Comparison of ENCODE assay signal across 18 mouse cellular contexts in the genomic region with DNA sequence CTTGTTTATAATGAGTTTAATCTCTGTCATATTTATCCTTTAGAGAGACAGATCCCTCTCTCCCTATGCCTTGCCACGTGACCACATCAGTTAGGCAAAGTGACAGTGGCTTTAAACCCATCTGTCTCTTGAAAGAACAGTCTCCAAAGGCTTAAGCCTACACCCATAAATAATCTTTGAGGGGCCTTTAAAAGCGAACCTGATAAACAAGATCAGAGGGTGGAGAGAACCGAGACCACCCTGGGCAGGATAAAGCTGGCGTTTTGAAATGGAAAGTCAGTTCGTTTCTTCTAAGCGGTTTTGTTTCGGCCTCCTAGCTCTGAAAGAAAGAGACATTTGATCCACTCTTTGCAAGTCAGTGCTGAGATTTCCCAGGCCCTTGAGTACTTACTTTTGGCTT.
DNase-seq lines count a peak whose midpoint lies in the region; ATAC-seq lines count a peak whose summit lies in the region.
"Had no signal": no experiment of that assay in that cellular context is flagged by ENCODE, and none has a peak within 500 bp of the region (broad histone marks: within the 10 kb centered on the region; RNA-seq: fewer than 3 reads in every experiment).

No protein-coding gene starts in this region.

- DNase-seq in forebrain, embryonic 10.5 days (ENCODE audit: extremely low spot score, low spot score): no peak
- DNase-seq in forebrain, embryonic 11.5 days (ENCODE audit: low spot score): no peak
- peak; percentile 25 for DNase-seq in embryo, embryonic 9.5 days (ENCODE audit: extremely low spot score)
- DNase-seq in retina, postnatal 1 day: peak; percentile 77
- DNase-seq in liver, embryonic 11.5 days (ENCODE audit: low spot score): no peak
- no peak for DNase-seq in spleen, adult 12 weeks (ENCODE audit: low spot score)
- DNase-seq in spleen, postnatal 14 days (ENCODE audit: low spot score in 2 of 2): no peak
- DNase-seq: cerebellum, adult 11-12 months; heart, adult 2 months; heart, postnatal 10 days; kidney, postnatal 4 days; lung, postnatal 10 days; right cerebral cortex, postnatal 25 days; thymus, postnatal 4 days had no signal

- H3K4me1 ChIP-seq in forebrain, embryonic 10.5 days: peaks cover 25% of the 10 kb centered on the region
- no peaks in the 10 kb centered on the region; the same call in 1 of the 2 replicates for H3K4me1 ChIP-seq in forebrain, embryonic 11.5 days (replicated peaks; ENCODE audit: control insufficient read depth, insufficient read depth, low read length)
- peaks cover 66% of the 10 kb centered on the region for H3K4me1 ChIP-seq in limb, embryonic 13.5 days
- H3K4me1 ChIP-seq in liver, embryonic 11.5 days (replicated peaks; ENCODE audit: control insufficient read depth, insufficient read depth, low read length): no peaks in the 10 kb centered on the region

- no peak overlapping the region for H3K4me3 ChIP-seq in forebrain, embryonic 10.5 days
- H3K4me3 ChIP-seq in forebrain, embryonic 11.5 days (ENCODE audit: low read depth, low read length): no peak overlapping the region
- no peak overlapping the region for H3K4me3 ChIP-seq in limb, embryonic 13.5 days
- no peak overlapping the region for H3K4me3 ChIP-seq in liver, embryonic 11.5 days (ENCODE audit: low read depth, low read length)
- H3K4me3 ChIP-seq: heart, adult 2 months; neural tube, embryonic 13.5 days had no signal

- no peak overlapping the region for H3K9ac ChIP-seq in forebrain, embryonic 11.5 days (ENCODE audit: low read length)
- H3K9ac ChIP-seq in limb, embryonic 13.5 days: no peak overlapping the region
- no peak overlapping the region for H3K9ac ChIP-seq in liver, embryonic 11.5 days (ENCODE audit: low read depth, low read length)
- H3K9ac ChIP-seq: liver, embryonic 14.5 days; neural tube, embryonic 13.5 days had no signal

- H3K9me3 ChIP-seq in forebrain, embryonic 10.5 days: no peaks in the 10 kb centered on the region
- no peaks in the 10 kb centered on the region for H3K9me3 ChIP-seq in forebrain, embryonic 11.5 days (ENCODE audit: control insufficient read depth, low read length)
- H3K9me3 ChIP-seq in limb, embryonic 13.5 days: no peaks in the 10 kb centered on the region
- no peaks in the 10 kb centered on the region for H3K9me3 ChIP-seq in liver, embryonic 11.5 days (ENCODE audit: control insufficient read depth, low read length)
- H3K9me3 ChIP-seq: neural tube, embryonic 13.5 days had no signal

- 24% methylated on average over 7 of the region's 7 CpGs for WGBS in forebrain, embryonic 10.5 days
- 14% methylated on average over 7 of the region's 7 CpGs for WGBS in forebrain, embryonic 11.5 days
- WGBS in limb, embryonic 13.5 days: 7% methylated on average over 7 of the region's 7 CpGs
- WGBS in liver, embryonic 11.5 days: 42% methylated on average over 7 of the region's 7 CpGs

- H3K27me3 ChIP-seq in forebrain, embryonic 10.5 days (ENCODE audit: poor library complexity, severe bottlenecking): no peaks in the 10 kb centered on the region
- H3K27me3 ChIP-seq in forebrain, embryonic 11.5 days (ENCODE audit: control insufficient read depth, insufficient read depth, low read length): no peaks in the 10 kb centered on the region
- H3K27me3 ChIP-seq in limb, embryonic 13.5 days: peaks cover 12% of the 10 kb centered on the region; the same call in 1 of the 2 replicates
- no peaks in the 10 kb centered on the region for H3K27me3 ChIP-seq in liver, embryonic 11.5 days (replicated peaks; ENCODE audit: control insufficient read depth, insufficient read depth, low read length)
- H3K27me3 ChIP-seq: CH12.LX; neural tube, embryonic 13.5 days had no signal

- H3K27ac ChIP-seq in forebrain, embryonic 10.5 days: 0 out of 2 replicates have a peak overlapping the region, but pooled peaks have one; percentile 2
- no peak overlapping the region for H3K27ac ChIP-seq in forebrain, embryonic 11.5 days (ENCODE audit: low read depth, low read length)
- H3K27ac ChIP-seq in limb, embryonic 13.5 days: peak overlapping the region; percentile 28; the same call in 1 of the 2 replicates
- H3K27ac ChIP-seq in liver, embryonic 11.5 days (ENCODE audit: low read depth, low read length): no peak overlapping the region
- H3K27ac ChIP-seq: heart, adult 2 months; liver, embryonic 14.5 days; neural tube, embryonic 13.5 days had no signal

- H3K4me2 ChIP-seq in forebrain, embryonic 11.5 days (ENCODE audit: low read depth, low read length, severe bottlenecking): no peak overlapping the region
- peak overlapping the region; percentile 17; the same call in 1 of the 2 replicates for H3K4me2 ChIP-seq in limb, embryonic 13.5 days (replicated peaks)
- no peak overlapping the region for H3K4me2 ChIP-seq in liver, embryonic 11.5 days
- H3K4me2 ChIP-seq: neural tube, embryonic 13.5 days had no signal

- H3K36me3 ChIP-seq in forebrain, embryonic 10.5 days (replicated peaks): no peaks in the 10 kb centered on the region
- H3K36me3 ChIP-seq in forebrain, embryonic 11.5 days (ENCODE audit: control insufficient read depth, insufficient read depth, low read length): no peaks in the 10 kb centered on the region
- H3K36me3 ChIP-seq in limb, embryonic 13.5 days: no peaks in the 10 kb centered on the region
- H3K36me3 ChIP-seq in liver, embryonic 11.5 days (ENCODE audit: control insufficient read depth, insufficient read depth, low read length): no peaks in the 10 kb centered on the region
- H3K36me3 ChIP-seq: neural tube, embryonic 13.5 days had no signal

- ATAC-seq in forebrain, embryonic 11.5 days (replicated peaks; ENCODE audit: low FRiP score): no peak
- no peak for ATAC-seq in limb, embryonic 13.5 days (ENCODE audit: low FRiP score, low read depth)
- no peak for ATAC-seq in liver, embryonic 11.5 days (replicated peaks; ENCODE audit: low FRiP score)

Comparison
In these comparisons a context has a peak if more than half of its experiments do, and no peak if none do; other contexts are left out.
1. H3K27ac ChIP-seq: peak in forebrain, embryonic 10.5 days (single experiment) and limb, embryonic 13.5 days (single experiment); none in forebrain, embryonic 11.5 days (single experiment) and liver, embryonic 11.5 days (single experiment).
2. DNase-seq: peak in embryo, embryonic 9.5 days (single experiment) and retina, postnatal 1 day (single experiment); none in forebrain, embryonic 10.5 days (single experiment), forebrain, embryonic 11.5 days (single experiment), liver, embryonic 11.5 days (single experiment), spleen, adult 12 weeks (single experiment) and spleen, postnatal 14 days (0 of 2).